In genomic region chr8:61316813-61317534, GRCm38 (mm10) we compare ENCODE assay signal across 10 mouse cellular contexts.
DNase-seq lines count a peak whose midpoint lies in the region; ATAC-seq lines count a peak whose summit lies in the region.
"Had no signal": no experiment of that assay in that cellular context is flagged by ENCODE, and none has a peak within 500 bp of the region (broad histone marks: within the 10 kb centered on the region; RNA-seq: fewer than 3 reads in every experiment).

No protein-coding gene starts in this region.

- H3K9ac ChIP-seq in forebrain, embryonic 16.5 days (replicated peaks; ENCODE audit: low read depth, low read length): no peak overlapping the region
- no peak overlapping the region for H3K9ac ChIP-seq in neural tube, embryonic 15.5 days (replicated peaks)

- H3K36me3 ChIP-seq in forebrain, embryonic 16.5 days (ENCODE audit: control insufficient read depth, insufficient read depth): no peaks in the 10 kb centered on the region
- H3K36me3 ChIP-seq in neural tube, embryonic 15.5 days: no peaks in the 10 kb centered on the region
- H3K36me3 ChIP-seq: G1E had no signal

- H3K4me2 ChIP-seq in forebrain, embryonic 16.5 days (ENCODE audit: low read length): no peak overlapping the region
- H3K4me2 ChIP-seq in neural tube, embryonic 15.5 days: no peak overlapping the region

- no peak overlapping the region for H3K27ac ChIP-seq in forebrain, embryonic 16.5 days (ENCODE audit: low read length)
- peak overlapping the region; percentile 58 for H3K27ac ChIP-seq in neural tube, embryonic 15.5 days (replicated peaks)

- DNase-seq in left cerebral cortex, postnatal 4 days: peak; percentile 7
- no peak for DNase-seq in left cerebral cortex, postnatal 25 days (ENCODE audit: low spot score in 2 of 2)
- DNase-seq in kidney, postnatal 10 days: peak; percentile 59
- DNase-seq in right cerebral cortex, postnatal 4 days: no peak
- DNase-seq in layer of hippocampus, adult 8-10 months (ENCODE audit: low spot score in 2 of 2): no peak
- no peak for DNase-seq in left cerebral cortex, postnatal 10 days (ENCODE audit: extremely low spot score in 1 of 2, low spot score in 2 of 2)
- DNase-seq: liver had no signal

- H3K4me3 ChIP-seq in forebrain, embryonic 16.5 days (replicated peaks; ENCODE audit: low read length): no peak overlapping the region
- H3K4me3 ChIP-seq in neural tube, embryonic 15.5 days (replicated peaks): no peak overlapping the region

- no peaks in the 10 kb centered on the region for H3K9me3 ChIP-seq in forebrain, embryonic 16.5 days (ENCODE audit: control insufficient read depth, low read length)
- H3K9me3 ChIP-seq in neural tube, embryonic 15.5 days (replicated peaks): no peaks in the 10 kb centered on the region
- H3K9me3 ChIP-seq: G1E had no signal

- H3K27me3 ChIP-seq in forebrain, embryonic 16.5 days (replicated peaks; ENCODE audit: control insufficient read depth, insufficient read depth, low read length): no peaks in the 10 kb centered on the region
- H3K27me3 ChIP-seq in neural tube, embryonic 15.5 days (replicated peaks): no peaks in the 10 kb centered on the region

- WGBS in forebrain, embryonic 16.5 days: 36% methylated on average over 10 of the region's 10 CpGs
- 50% methylated on average over 10 of the region's 10 CpGs for WGBS in neural tube, embryonic 15.5 days

- peaks cover 5% of the 10 kb centered on the region for H3K4me1 ChIP-seq in forebrain, embryonic 16.5 days (replicated peaks; ENCODE audit: control insufficient read depth, insufficient read depth, low read length)
- peaks cover 29% of the 10 kb centered on the region for H3K4me1 ChIP-seq in neural tube, embryonic 15.5 days

- ATAC-seq in forebrain, embryonic 16.5 days: peak; percentile 38
- peak; percentile 36; the same call in 1 of the 2 replicates for ATAC-seq in neural tube, embryonic 15.5 days (ENCODE audit: low FRiP score)

- intact Hi-C loops in left cerebral cortex, postnatal 4 days (cut with DNase I): no loop called here
- intact Hi-C loops in left cerebral cortex, postnatal 25 days (cut with DNase I): loop anchor here (5.0 kb wide), 1 partner anchor 195 kb away; no protein-coding TSS in a partner anchor
- intact Hi-C loops in left cerebral cortex, postnatal 10 days (cut with DNase I): no loop called here

Comparison
In these comparisons a context has a peak if more than half of its experiments do, and no peak if none do; other contexts are left out.
1. DNase-seq: peak in left cerebral cortex, postnatal 4 days (single experiment) and kidney, postnatal 10 days (single experiment); none in left cerebral cortex, postnatal 25 days (0 of 2), right cerebral cortex, postnatal 4 days (single experiment), layer of hippocampus, adult 8-10 months (0 of 2) and left cerebral cortex, postnatal 10 days (0 of 2).